Comparison of ENCODE assay signal across 8 mouse cellular contexts in genomic region chr11:70410297-70410643, GRCm38 (mm10). TPM values are rescaled to one million over a fixed set of nuclear protein-coding genes. Genes with fewer than 3 reads are reported as not detected.
DNase-seq lines count a peak whose midpoint lies in the region; ATAC-seq and TF ChIP-seq lines count a peak whose summit lies in the region.

No protein-coding gene starts in this region.

- H3K4me1 ChIP-seq in cerebellum, adult 2 months (ENCODE audit: control insufficient read depth, insufficient read depth, low read length), result peaks cover 2% of the 10 kb centered on the region
- peaks cover 9% of the 10 kb centered on the region for H3K4me1 ChIP-seq in forebrain, embryonic 14.5 days (ENCODE audit: control insufficient read depth, insufficient read depth, low read length)
- H3K4me1 ChIP-seq in liver, embryonic 14.5 days (replicated peaks; ENCODE audit: control insufficient read depth in 2 of 2, insufficient read depth in 2 of 2, low read length in 1 of 2), result peaks cover 7 to 18% of the 10 kb centered on the region in 2 experiments; a peak in 3 of 4 replicates

- DNase-seq in cerebellum, adult 2 months, result no peak
- DNase-seq in cerebellum, postnatal 25 days, result no peak
- no peak for DNase-seq in forebrain, embryonic 14.5 days (ENCODE audit: low spot score)
- no peak for DNase-seq in liver, embryonic 14.5 days (ENCODE audit: low read depth in 3 of 3, low spot score in 3 of 3)
- DNase-seq in frontal cortex, postnatal 36 days (ENCODE audit: low spot score in 2 of 2), result no peak
- DNase-seq in retina, embryonic 14.5 days (ENCODE audit: low spot score), result no peak
- no peak for DNase-seq in adrenal gland, adult (ENCODE audit: inconsistent age in 2 of 2, low spot score in 1 of 2)

- WGBS in cerebellum, adult 2 months, result 60% methylated on average over 6 of the region's 6 CpGs
- 63% methylated on average over 6 of the region's 6 CpGs for WGBS in forebrain, embryonic 14.5 days
- 42% methylated on average over 6 of the region's 6 CpGs for WGBS in liver, embryonic 14.5 days (ENCODE audit: insufficient replicate concordance)

- TF ChIP-seq POLR2A in cerebellum, adult 2 months (IDR thresholded peaks at IDR 0.05; ENCODE audit: borderline replicate concordance, insufficient read depth, low read length), result no peak

- H3K4me3 ChIP-seq in cerebellum, adult 2 months (replicated peaks; ENCODE audit: insufficient read depth, low read depth, low read length), result peak overlapping the region; percentile 71
- peak overlapping the region; percentile 96 for H3K4me3 ChIP-seq in C2C12 (ENCODE audit: insufficient read depth, poor library complexity, severe bottlenecking)
- peak overlapping the region; percentile 99 for H3K4me3 ChIP-seq in forebrain, embryonic 14.5 days (ENCODE audit: low read depth, low read length)
- H3K4me3 ChIP-seq in liver, embryonic 14.5 days (ENCODE audit: insufficient read depth in 1 of 2, low read depth in 2 of 2, low read length in 2 of 2), result peak overlapping the region; percentile 86 to 90

- peaks cover 53% of the 10 kb centered on the region for H3K79me2 ChIP-seq in C2C12 (ENCODE audit: control insufficient read depth, insufficient read depth)

- H3K9ac ChIP-seq in forebrain, embryonic 14.5 days (ENCODE audit: low read length), result peak overlapping the region; percentile 97
- peak overlapping the region; percentile 91 for H3K9ac ChIP-seq in liver, embryonic 14.5 days (replicated peaks)

- H3K36me3 ChIP-seq in C2C12 (ENCODE audit: control insufficient read depth, insufficient read depth), result peaks cover 21% of the 10 kb centered on the region
- H3K36me3 ChIP-seq in forebrain, embryonic 14.5 days (ENCODE audit: control insufficient read depth, insufficient read depth, low read length), result peaks cover 7% of the 10 kb centered on the region
- peaks cover 4% of the 10 kb centered on the region for H3K36me3 ChIP-seq in liver, embryonic 14.5 days (replicated peaks; ENCODE audit: control insufficient read depth, insufficient read depth, low read depth)

- peak overlapping the region; percentile 79 for H3K4me2 ChIP-seq in forebrain, embryonic 14.5 days (ENCODE audit: low read length)
- peak overlapping the region; percentile 80 for H3K4me2 ChIP-seq in liver, embryonic 14.5 days (ENCODE audit: low read depth)

- H3K27ac ChIP-seq in cerebellum, adult 2 months (ENCODE audit: insufficient read depth, low read length), result no peak overlapping the region
- peak overlapping the region; percentile 65 for H3K27ac ChIP-seq in forebrain, embryonic 14.5 days (ENCODE audit: low read depth, low read length)
- peak overlapping the region; percentile 7 for H3K27ac ChIP-seq in liver, embryonic 14.5 days

- no peaks in the 10 kb centered on the region for H3K27me3 ChIP-seq in cerebellum, adult 2 months (ENCODE audit: control insufficient read depth, insufficient read depth, low read length)
- H3K27me3 ChIP-seq in C2C12 (ENCODE audit: control insufficient read depth, insufficient read depth, insufficient read length), result no peaks in the 10 kb centered on the region
- no peaks in the 10 kb centered on the region for H3K27me3 ChIP-seq in forebrain, embryonic 14.5 days (replicated peaks; ENCODE audit: control insufficient read depth, insufficient read depth, low read length)
- no peaks in the 10 kb centered on the region for H3K27me3 ChIP-seq in liver, embryonic 14.5 days (ENCODE audit: control insufficient read depth, insufficient read depth, low read length)

- TF ChIP-seq EP300 in liver, embryonic 14.5 days (IDR thresholded peaks at IDR 0.05; ENCODE audit: low read depth), result no peak

- H3K9me3 ChIP-seq in forebrain, embryonic 14.5 days (replicated peaks; ENCODE audit: control insufficient read depth, low read length), result no peaks in the 10 kb centered on the region
- no peaks in the 10 kb centered on the region for H3K9me3 ChIP-seq in liver, embryonic 14.5 days (ENCODE audit: control insufficient read depth, low read length)

- TF ChIP-seq CTCF in cerebellum, adult 2 months (IDR thresholded peaks at IDR 0.05; ENCODE audit: borderline replicate concordance, insufficient read depth, low read depth, low read length), result no peak
- no peak for TF ChIP-seq CTCF in C2C12 (IDR thresholded peaks at IDR 0.05; ENCODE audit: control insufficient read depth, insufficient read depth, insufficient read length)
- TF ChIP-seq CTCF in liver, embryonic 14.5 days (IDR thresholded peaks at IDR 0.05; ENCODE audit: low read depth), result no peak

- peaks cover 42% of the 10 kb centered on the region for H3K79me3 ChIP-seq in C2C12 (ENCODE audit: low read depth)

- ATAC-seq in forebrain, embryonic 14.5 days, result no peak
- peak; percentile 44 for ATAC-seq in liver, embryonic 14.5 days (ENCODE audit: insufficient read depth)

- H3ac ChIP-seq in C2C12 (ENCODE audit: control insufficient read depth, insufficient read length, low read depth), result peak overlapping the region; percentile 73

TF ChIP-seq in C2C12, 6 proteins besides CTCF, POLR2A, EP300 and RAD21:
- no peak for TF ChIP-seq MAX (IDR thresholded peaks at IDR 0.05)
- no peak for TF ChIP-seq CEBPB (IDR thresholded peaks at IDR 0.05; ENCODE audit: low read depth)
- no peak for TF ChIP-seq FOSL1 (IDR thresholded peaks at IDR 0.05; ENCODE audit: insufficient read depth, low read length, poor library complexity, severe bottlenecking)
- TF ChIP-seq MYOD1 (IDR thresholded peaks at IDR 0.05; ENCODE audit: control insufficient read depth, insufficient read length, low read depth), result no peak
- TF ChIP-seq USF1 (IDR thresholded peaks at IDR 0.05; ENCODE audit: low read depth), result no peak

RNA-seq across cellular contexts. Expression of gene Pelp1, which starts 0.4 kb away (rescaled TPM):
- polyA plus RNA-seq in cerebellum, adult 2 months (2012; rRNA removed), result 18.3 and 20.1 TPM in 2 replicates
- polyA plus RNA-seq in C2C12 (2012; fragmentation: generic; extraction: Trizol), result 40.6 TPM
- 21.4 and 32.5 TPM in 2 replicates for polyA plus RNA-seq in forebrain, embryonic 14.5 days (2014; fragmentation: Nextera tagmentation; extraction: Ambion mirVana)
- 9.6 and 9.8 TPM in 2 replicates for polyA plus RNA-seq in liver, embryonic 14.5 days (2012; rRNA removed)
- 12.1 and 13.8 TPM in 2 replicates for polyA plus RNA-seq in liver, embryonic 14.5 days (2014; fragmentation: Nextera tagmentation; extraction: Ambion mirVana)

RNA-seq across cellular contexts. Expression of gene Arrb2, which starts 22.2 kb away (rescaled TPM):
- 70.5 and 79.7 TPM in 2 replicates for polyA plus RNA-seq in cerebellum, adult 2 months (2012; rRNA removed)
- polyA plus RNA-seq in C2C12 (2012; fragmentation: generic; extraction: Trizol), result 27.6 TPM
- polyA plus RNA-seq in forebrain, embryonic 14.5 days (2014; fragmentation: Nextera tagmentation; extraction: Ambion mirVana), result 47.4 and 49.2 TPM in 2 replicates
- 17.8 and 19.4 TPM in 2 replicates for polyA plus RNA-seq in liver, embryonic 14.5 days (2012; rRNA removed)
- polyA plus RNA-seq in liver, embryonic 14.5 days (2014; fragmentation: Nextera tagmentation; extraction: Ambion mirVana), result 9.8 and 11.0 TPM in 2 replicates

RNA-seq across cellular contexts. Expression of gene Med11, which starts 41.4 kb away (rescaled TPM):
- 20.4 and 20.5 TPM in 2 replicates for polyA plus RNA-seq in cerebellum, adult 2 months (2012; rRNA removed)
- 46.2 TPM for polyA plus RNA-seq in C2C12 (2012; fragmentation: generic; extraction: Trizol)
- 49.2 and 54.3 TPM in 2 replicates for polyA plus RNA-seq in forebrain, embryonic 14.5 days (2014; fragmentation: Nextera tagmentation; extraction: Ambion mirVana)
- polyA plus RNA-seq in liver, embryonic 14.5 days (2012; rRNA removed), result 11.9 and 12.8 TPM in 2 replicates
- polyA plus RNA-seq in liver, embryonic 14.5 days (2014; fragmentation: Nextera tagmentation; extraction: Ambion mirVana), result 17.0 and 20.0 TPM in 2 replicates

RNA-seq across cellular contexts. Expression of gene Zmynd15, which starts 49.0 kb away (rescaled TPM):
- 0.21 and 0.25 TPM in 2 replicates for polyA plus RNA-seq in cerebellum, adult 2 months (2012; rRNA removed)
- 0.04 TPM for polyA plus RNA-seq in C2C12 (2012; fragmentation: generic; extraction: Trizol)
- polyA plus RNA-seq in forebrain, embryonic 14.5 days (2014; fragmentation: Nextera tagmentation; extraction: Ambion mirVana), result 0.19 and 0.42 TPM in 2 replicates
- polyA plus RNA-seq in liver, embryonic 14.5 days (2012; rRNA removed), result 0.28 and 0.31 TPM in 2 replicates
- polyA plus RNA-seq in liver, embryonic 14.5 days (2014; fragmentation: Nextera tagmentation; extraction: Ambion mirVana), result 0.10 and 0.29 TPM in 2 replicates

RNA-seq across cellular contexts. Expression of gene Cxcl16, which starts 49.5 kb away (rescaled TPM):
- 1.8 and 2.6 TPM in 2 replicates for polyA plus RNA-seq in cerebellum, adult 2 months (2012; rRNA removed)
- 0.19 TPM for polyA plus RNA-seq in C2C12 (2012; fragmentation: generic; extraction: Trizol)
- 1.5 and 1.9 TPM in 2 replicates for polyA plus RNA-seq in forebrain, embryonic 14.5 days (2014; fragmentation: Nextera tagmentation; extraction: Ambion mirVana)
- 0.94 and 1.1 TPM in 2 replicates for polyA plus RNA-seq in liver, embryonic 14.5 days (2012; rRNA removed)
- 0.79 and 1.5 TPM in 2 replicates for polyA plus RNA-seq in liver, embryonic 14.5 days (2014; fragmentation: Nextera tagmentation; extraction: Ambion mirVana)
